Mouse (Mus musculus) brain, embryonic 14.5 days (tissue): ENCODE data around the gene Dennd1b. TPM values are rescaled to one million over a fixed set of nuclear protein-coding genes. Genes with fewer than 3 reads are reported as not detected.

Source experiments
- DNase-seq: peaks from one replicate; pipeline ENCODE4 v3.0.0-alpha.2; 2011; ENCODE audit warnings: low read depth
- CTCF ChIP-seq: fragments of 200-500 bp; IDR thresholded peaks from 2 replicates; pipeline ENCODE4 v1.5.1; 2012; ENCODE audit warnings: inconsistent platforms, mild to moderate bottlenecking, moderate library complexity, borderline replicate concordance; ENCODE audit not compliant: insufficient read depth, insufficient read length; ENCODE audit errors: extremely low read depth
- POLR2A ChIP-seq: fragments of 200-500 bp; IDR thresholded peaks from 2 replicates; pipeline ENCODE4 v1.6.1; 2012; ENCODE audit warnings: mild to moderate bottlenecking, inconsistent platforms, borderline replicate concordance; ENCODE audit not compliant: poor library complexity, insufficient read depth, insufficient read length, severe bottlenecking; ENCODE audit errors: extremely low read depth
- polyA plus RNA-seq: library from polyadenylated mRNA; depleted of rRNA; stranded (reverse); fragments of >200 nt; gene quantifications from 2 replicates; pipeline ENCODE4 v1.2.3, GENCODE M21; 2012

Gene Dennd1b
- polyA plus RNA-seq, 1 experiment = 7.2 TPM

- TF ChIP-seq POLR2A (no peak), CTCF (no peak)
- peak; percentile 14 for DNase-seq
Measured at GRCm38 (mm10) chr1:138937686-138938370, 25.4 kb upstream of the Dennd1b start.

DNA sequence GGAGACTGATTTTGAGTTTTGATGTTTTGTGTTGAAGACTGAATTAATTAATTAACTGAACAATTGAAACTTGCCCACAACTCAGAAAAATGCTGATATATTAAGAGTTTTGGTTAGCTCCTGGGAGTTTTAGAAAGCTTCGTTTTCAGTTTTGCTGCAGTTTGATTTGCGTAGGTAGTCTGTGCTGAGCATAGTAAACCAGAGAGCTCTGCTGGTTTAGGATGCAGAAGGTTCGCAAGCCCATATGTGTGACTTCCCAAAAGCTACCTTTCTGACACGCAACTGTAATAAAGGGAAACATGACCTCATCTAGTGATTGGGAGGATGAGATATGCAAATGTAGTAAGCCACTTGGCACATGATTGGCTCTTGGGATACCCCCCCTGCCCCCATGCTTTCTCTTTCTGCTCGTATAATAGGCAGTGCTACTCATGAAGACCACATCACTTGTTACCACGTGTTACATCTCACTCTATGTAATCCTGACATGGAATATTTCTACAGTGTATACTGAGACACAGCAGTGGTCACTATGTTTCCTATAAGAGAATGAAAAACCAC, 23.6 kb upstream of the Dennd1b start:
- DNase-seq = no peak
- TF ChIP-seq POLR2A = no peak
- no peak for TF ChIP-seq CTCF

- DNase-seq = no peak
- TF ChIP-seq CTCF (no peak), POLR2A (no peak)
Measured at GRCm38 (mm10) chr1:138940407-138940806, 22.8 kb upstream of the Dennd1b start.

- TF ChIP-seq CTCF = no peak
- TF ChIP-seq POLR2A = no peak
- DNase-seq = no peak
Measured at GRCm38 (mm10) chr1:138952173-138952572, 11.1 kb upstream of the Dennd1b start.

- DNase-seq = no peak
- TF ChIP-seq POLR2A (no peak), CTCF (no peak)
Measured at GRCm38 (mm10) chr1:138954978-138955377, 8.3 kb upstream of the Dennd1b start.

- TF ChIP-seq POLR2A (no peak), CTCF (no peak)
- DNase-seq = no peak
Measured at GRCm38 (mm10) chr1:138955455-138955854, 7.8 kb upstream of the Dennd1b start.

DNA sequence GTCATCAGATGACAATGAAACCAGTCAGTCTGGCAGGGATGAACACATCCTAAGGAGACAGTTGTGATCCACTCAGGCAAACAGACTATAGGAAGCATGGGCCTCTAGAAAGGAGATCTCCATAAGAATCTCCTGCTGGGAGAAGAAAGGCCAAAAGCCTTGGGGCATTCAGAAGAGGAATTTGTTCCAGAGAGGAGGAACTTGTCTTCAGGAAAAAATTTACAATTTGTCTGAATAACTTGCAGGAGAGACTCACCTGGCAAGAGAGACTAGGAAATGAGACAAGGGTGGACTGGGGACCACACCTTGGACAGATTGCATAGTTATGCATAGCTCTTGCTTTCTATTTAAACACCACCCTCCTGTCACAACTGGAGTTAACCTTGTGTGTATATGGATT, 6.7 kb upstream of the Dennd1b start:
- no peak for DNase-seq
- TF ChIP-seq POLR2A (no peak), CTCF (no peak)

DNA sequence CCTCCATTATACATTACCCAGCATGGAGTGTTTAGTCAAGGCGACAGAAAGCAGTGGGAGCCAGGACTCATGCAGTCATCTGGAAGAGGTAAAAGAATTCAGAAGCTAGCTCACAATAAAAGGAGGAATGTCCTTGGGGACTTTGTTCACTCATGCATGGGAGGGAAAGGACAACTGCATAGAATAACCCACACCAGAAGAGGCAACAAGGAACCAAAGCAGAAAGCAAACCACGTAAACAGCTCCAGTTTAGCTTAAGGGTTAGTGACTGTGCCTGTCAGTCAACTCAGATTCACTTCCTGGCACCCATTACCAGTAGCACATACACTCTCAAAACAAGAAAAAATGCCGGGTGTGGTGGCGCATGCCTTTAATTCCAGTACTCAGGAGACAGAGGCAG, 6.1 kb upstream of the Dennd1b start:
- peak; percentile 20 for DNase-seq

GRCm38 (mm10) chr1:138958863-138959262, 4.4 kb upstream of the Dennd1b start:
- no peak for TF ChIP-seq POLR2A
- no peak for TF ChIP-seq CTCF
- DNase-seq = no peak

More for the DNA sequence above, 6.1 kb upstream of the Dennd1b start:
- TF ChIP-seq CTCF (no peak), POLR2A (no peak)

- no peak for TF ChIP-seq CTCF
Measured at GRCm38 (mm10) chr1:138959903-138960483, 3.2 kb upstream of the Dennd1b start.

GRCm38 (mm10) chr1:138962266-138963101, 751 bp upstream of the Dennd1b start:
- DNase-seq = peak; percentile 12
- TF ChIP-seq POLR2A (no peak), CTCF (no peak)

More at GRCm38 (mm10) chr1:138959903-138960483, 3.2 kb upstream of the Dennd1b start:
- DNase-seq = no peak
